Mouse (Mus musculus) midbrain, embryonic 14.5 days (tissue): ENCODE measurements at regions not wholly inside any gene's neighbourhood (a gene's known extent, or its start where the extent isn't known, plus 50 kb on each side); places are given as distances from the start of the nearest gene placed in this dataset.
A peak's percentile ranks its signal among the peaks of the same experiment; 100 is the strongest.

Experiments
- ATAC-seq: fragments of 200-750 bp; cut with Nextera tagmentation; 2 replicates; pipeline ENCODE4 v1.8.0; 2017; ENCODE audit warnings: moderate number of reproducible peaks, moderate library complexity; ENCODE audit not compliant: low FRiP score, low TSS enrichment
- DNase-seq: peaks from one replicate; pipeline ENCODE4 v3.0.0-alpha.2; 2015
- H3K27ac ChIP-seq: fragments of 300-500 bp; sonication (generic); replicated peaks from 2 replicates; pipeline ENCODE4 v1.5.1; 2014; ENCODE audit warnings: mild to moderate bottlenecking, low read depth, low read length, moderate library complexity
- H3K27me3 ChIP-seq: fragments of 300-500 bp; sonication (generic); 2 replicates; pipeline ENCODE4 v1.6.1; 2014; ENCODE audit warnings: low read length, control low read depth, mixed read lengths; ENCODE audit not compliant: control insufficient read depth, insufficient read depth
- H3K36me3 ChIP-seq: fragments of 300-500 bp; sonication (generic); 2 replicates; pipeline ENCODE4 v1.6.1; 2014; ENCODE audit warnings: low read length, control low read depth; ENCODE audit not compliant: control insufficient read depth, insufficient read depth
- H3K4me1 ChIP-seq: fragments of 300-500 bp; sonication (generic); 2 replicates; pipeline ENCODE4 v1.6.1; 2014; ENCODE audit warnings: mild to moderate bottlenecking, antibody characterized with exemption, low read length, control low read depth; ENCODE audit not compliant: control insufficient read depth, insufficient read depth
- H3K4me2 ChIP-seq: fragments of 300-500 bp; sonication (generic); 2 replicates; pipeline ENCODE4 v1.6.1; 2014; ENCODE audit warnings: mild to moderate bottlenecking, low read length, moderate library complexity
- H3K4me3 ChIP-seq: fragments of 300-500 bp; sonication (generic); replicated peaks from 2 replicates; pipeline ENCODE4 v1.5.1; 2014; ENCODE audit warnings: low read depth, low read length
- H3K9ac ChIP-seq: fragments of 300-500 bp; sonication (generic); replicated peaks from 2 replicates; pipeline ENCODE4 v1.6.1; 2014; ENCODE audit warnings: mild to moderate bottlenecking, low read length, moderate library complexity
- H3K9me3 ChIP-seq: fragments of 300-500 bp; sonication (generic); 2 replicates; pipeline ENCODE4 v1.6.1; 2016; ENCODE audit warnings: low read length, control low read depth, mixed read lengths; ENCODE audit not compliant: control insufficient read depth
- WGBS: fragments of 180-500 bp; shearing (Covaris S2); extraction: QIAGEN DNeasy Blood & Tissue Kit; methylation state at CpG from one replicate; pipeline ENCODE4 v1.1.7; 2014; 5-methylcytosine and 5-hydroxymethylcytosine counted together

DNA sequence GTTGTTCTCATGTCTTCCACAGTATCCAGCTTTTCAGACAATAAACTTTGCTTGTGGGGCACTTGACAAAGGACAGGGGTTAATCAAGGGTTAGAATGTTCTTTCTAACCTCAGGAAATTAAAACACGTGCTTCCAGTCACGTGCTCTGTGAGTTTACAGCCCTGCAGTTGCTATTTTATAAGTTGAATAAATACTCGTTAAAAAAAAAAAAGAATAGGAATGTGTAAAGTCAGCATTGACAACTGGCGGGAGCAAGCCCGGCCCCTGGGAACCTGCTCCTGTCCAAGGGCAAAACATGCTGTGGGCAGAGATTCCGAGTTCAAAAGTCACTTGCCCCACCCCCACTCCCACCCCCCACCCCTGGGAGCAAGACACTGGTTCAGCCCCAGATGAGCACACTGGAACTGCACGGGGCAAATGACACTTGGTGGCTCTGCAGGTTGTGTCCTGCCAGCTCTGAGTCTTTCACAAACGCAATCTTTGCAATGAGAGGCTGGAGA, 72.8 kb upstream of the Lclat1 start:
- no peaks in the 10 kb centered on the region for H3K4me1 ChIP-seq
- 51% methylated on average over 8 of the region's 8 CpGs for WGBS
- ATAC-seq (no peak), DNase-seq (no peak)
- H3K4me2 ChIP-seq, result no peak overlapping the region
- no peak overlapping the region for H3K27ac ChIP-seq
- no peak overlapping the region for H3K9ac ChIP-seq
- H3K36me3 ChIP-seq, result no peaks in the 10 kb centered on the region
- H3K27me3 ChIP-seq, result no peaks in the 10 kb centered on the region
- H3K4me3 ChIP-seq, result no peak overlapping the region
- no peaks in the 10 kb centered on the region for H3K9me3 ChIP-seq

DNA sequence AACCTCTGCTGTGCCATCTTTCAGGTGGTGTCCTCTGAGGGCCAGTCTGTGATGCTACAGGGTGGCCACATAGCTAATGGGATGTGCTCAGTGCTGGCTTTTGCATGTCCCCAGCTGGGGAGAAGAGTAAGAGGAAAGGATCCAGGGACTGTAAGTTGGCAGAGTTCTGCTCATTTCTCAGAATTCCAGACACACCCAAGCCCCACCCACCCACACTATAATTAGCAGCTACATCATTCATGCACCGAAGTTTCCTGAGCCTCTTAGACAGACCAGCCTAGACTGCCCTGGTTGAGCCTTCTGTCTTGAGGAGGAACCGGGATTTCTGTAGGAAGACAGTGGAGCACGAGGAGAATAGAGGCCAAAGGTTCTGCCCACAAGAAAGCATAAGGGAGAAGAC, 70.9 kb upstream of the Lclat1 start:
- no peaks in the 10 kb centered on the region for H3K36me3 ChIP-seq
- no peak overlapping the region for H3K9ac ChIP-seq
- WGBS, result 84% methylated on average over 3 of the region's 3 CpGs
- no peaks in the 10 kb centered on the region for H3K27me3 ChIP-seq
- no peak overlapping the region for H3K4me2 ChIP-seq
- no peaks in the 10 kb centered on the region for H3K9me3 ChIP-seq
- no peak for ATAC-seq
- H3K4me1 ChIP-seq, result no peaks in the 10 kb centered on the region
- no peak overlapping the region for H3K4me3 ChIP-seq
- DNase-seq, result no peak
- no peak overlapping the region for H3K27ac ChIP-seq

DNA sequence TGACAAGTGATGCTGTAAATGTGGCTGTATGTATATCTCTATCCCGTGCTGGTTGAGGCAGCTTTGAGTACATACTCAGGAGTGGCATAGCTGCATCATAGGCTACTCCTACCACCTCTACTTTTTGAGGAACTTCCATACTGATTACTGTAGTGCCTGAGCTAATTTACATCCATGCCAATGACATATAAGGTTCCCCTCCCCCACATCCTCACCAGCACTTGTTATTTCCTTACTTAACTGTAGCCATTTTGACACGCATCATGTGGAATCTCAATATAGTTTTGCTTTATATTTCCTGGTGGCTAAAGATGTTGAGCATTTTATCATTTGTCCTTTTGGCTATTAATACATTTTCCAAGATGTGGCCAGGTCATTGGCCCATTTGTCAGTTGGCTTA, 69.2 kb upstream of the Lclat1 start:
- no peaks in the 10 kb centered on the region for H3K36me3 ChIP-seq
- 90% methylated on average over 2 of the region's 2 CpGs for WGBS

DNA sequence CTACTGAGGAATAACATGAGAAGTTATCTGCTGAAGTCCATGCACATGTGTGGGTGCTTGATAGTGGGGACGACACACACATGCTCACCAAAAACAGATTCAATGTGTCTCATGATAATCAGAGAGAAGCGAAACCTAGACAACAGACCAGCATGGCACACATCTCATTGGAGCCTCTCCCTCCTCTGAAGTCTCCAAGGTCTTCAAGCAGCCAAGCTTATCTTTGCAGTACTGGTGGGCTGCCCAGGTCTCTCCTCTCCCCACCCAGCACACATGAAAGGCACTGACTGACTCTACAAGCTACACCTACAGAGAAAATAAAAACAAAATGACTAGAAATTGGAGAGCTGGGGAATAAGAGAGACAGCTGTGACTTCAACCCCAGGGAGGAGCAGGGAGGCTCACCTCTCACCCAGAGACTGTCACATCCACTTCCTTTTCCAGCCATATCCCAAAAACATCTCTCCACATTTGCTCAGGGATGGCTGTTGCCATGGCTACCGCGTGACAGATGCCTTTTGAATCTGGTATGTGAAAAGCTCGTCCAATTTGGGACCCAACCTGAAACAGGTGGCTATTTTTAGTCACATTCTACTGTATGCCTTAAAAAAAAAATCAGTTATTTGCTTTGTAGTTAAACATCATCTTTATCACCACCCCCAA, 62.7 kb upstream of the Lclat1 start:
- H3K27ac ChIP-seq, result no peak overlapping the region
- no peak for ATAC-seq

More for the DNA sequence above, 69.2 kb upstream of the Lclat1 start:
- H3K4me3 ChIP-seq, result no peak overlapping the region
- H3K9ac ChIP-seq, result no peak overlapping the region
- H3K4me2 ChIP-seq, result no peak overlapping the region
- no peak for ATAC-seq
- H3K27me3 ChIP-seq, result no peaks in the 10 kb centered on the region
- H3K4me1 ChIP-seq, result no peaks in the 10 kb centered on the region
- no peak overlapping the region for H3K27ac ChIP-seq
- no peaks in the 10 kb centered on the region for H3K9me3 ChIP-seq
- DNase-seq, result no peak

GRCm38 (mm10) chr17:73046985-73047384, 60.8 kb upstream of the Lclat1 start:
- no peak overlapping the region for H3K4me3 ChIP-seq
- no peak overlapping the region for H3K4me2 ChIP-seq
- no peaks in the 10 kb centered on the region for H3K27me3 ChIP-seq
- H3K4me1 ChIP-seq, result no peaks in the 10 kb centered on the region
- no peaks in the 10 kb centered on the region for H3K9me3 ChIP-seq
- no peak for ATAC-seq
- DNase-seq, result no peak
- H3K27ac ChIP-seq, result no peak overlapping the region
- no peak overlapping the region for H3K9ac ChIP-seq
- no peaks in the 10 kb centered on the region for H3K36me3 ChIP-seq
- 56% methylated on average over 4 of the region's 4 CpGs for WGBS

More for the DNA sequence above, 62.7 kb upstream of the Lclat1 start:
- Histone ChIP-seq H3K9ac (no peak overlapping the region), H3K4me3 (no peak overlapping the region), H3K4me1 (no peaks in the 10 kb centered on the region), H3K27me3 (no peaks in the 10 kb centered on the region), H3K9me3 (no peaks in the 10 kb centered on the region), H3K4me2 (no peak overlapping the region), H3K36me3 (no peaks in the 10 kb centered on the region)
- DNase-seq, result peak; percentile 58
- WGBS, result 77% methylated on average over 5 of the region's 5 CpGs

GRCm38 (mm10) chr17:73048164-73048563, 59.6 kb upstream of the Lclat1 start:
- no peak overlapping the region for H3K4me3 ChIP-seq
- no peaks in the 10 kb centered on the region for H3K36me3 ChIP-seq
- DNase-seq (no peak), ATAC-seq (no peak)
- H3K4me1 ChIP-seq, result no peaks in the 10 kb centered on the region
- no peak overlapping the region for H3K9ac ChIP-seq
- H3K4me2 ChIP-seq, result no peak overlapping the region
- H3K27ac ChIP-seq, result no peak overlapping the region
- WGBS, result 81% methylated on average over 2 of the region's 2 CpGs
- H3K27me3 ChIP-seq, result no peaks in the 10 kb centered on the region
- no peaks in the 10 kb centered on the region for H3K9me3 ChIP-seq

DNA sequence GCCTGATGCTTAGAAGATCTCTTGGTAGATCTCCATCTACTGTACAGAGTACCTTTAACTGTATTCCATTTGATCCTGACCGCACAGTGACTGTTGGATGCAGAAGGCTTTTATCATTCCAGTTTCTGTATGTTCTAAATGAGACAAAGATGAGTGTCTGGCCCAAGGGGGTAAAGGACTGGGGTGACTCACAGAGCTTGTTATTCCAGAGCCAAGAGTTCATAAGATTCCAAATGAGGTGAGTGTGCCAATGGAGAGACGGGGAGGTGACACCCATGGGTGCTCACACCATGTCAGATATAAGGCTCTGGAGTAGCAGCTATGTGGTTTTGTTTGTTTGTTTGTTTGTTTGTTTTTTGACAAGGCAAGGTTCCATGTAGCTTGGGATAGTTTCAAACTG, 54.8 kb upstream of the Lclat1 start:
- no peaks in the 10 kb centered on the region for H3K9me3 ChIP-seq

DNA sequence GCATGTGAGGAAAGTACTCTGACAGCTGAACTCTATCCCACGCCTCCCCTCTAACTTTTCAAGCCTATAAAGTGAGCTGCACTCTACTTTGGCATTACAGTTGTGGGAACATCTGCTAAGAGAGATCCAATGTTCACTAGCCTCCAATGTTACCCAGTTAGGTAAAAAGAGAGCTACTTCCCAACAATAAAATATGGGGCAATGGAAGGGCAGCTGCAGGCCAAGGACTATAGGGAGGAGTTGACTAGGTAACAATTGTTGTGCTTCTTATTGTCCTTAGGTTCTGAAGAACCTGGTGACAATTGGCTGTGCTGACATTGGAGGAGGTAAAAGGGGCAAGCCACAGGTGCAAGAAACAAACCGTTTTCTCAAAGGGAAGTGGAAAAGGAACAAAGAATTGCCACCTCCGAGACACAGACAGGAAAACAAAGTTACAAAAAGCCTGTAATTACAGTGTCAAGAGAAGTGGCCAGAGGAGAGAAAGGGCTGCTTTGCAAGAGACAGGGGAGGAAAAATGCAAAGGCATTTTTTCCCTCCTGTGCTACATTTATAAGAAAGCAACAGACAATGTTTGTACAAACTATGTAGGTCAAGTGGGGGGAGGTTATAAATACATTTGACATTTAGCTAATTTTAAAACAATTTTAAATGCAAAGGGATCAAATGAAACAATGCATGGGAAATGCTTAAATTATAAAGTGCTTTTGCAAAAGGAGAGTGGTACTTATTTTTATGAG, 54.1 kb upstream of the Lclat1 start:
- H3K4me2 ChIP-seq, result no peak overlapping the region
- H3K9me3 ChIP-seq, result no peaks in the 10 kb centered on the region
- ATAC-seq (no peak), DNase-seq (no peak)
- no peak overlapping the region for H3K4me3 ChIP-seq
- 61% methylated on average over 3 of the region's 3 CpGs for WGBS
- no peak overlapping the region for H3K27ac ChIP-seq
- no peak overlapping the region for H3K9ac ChIP-seq
- no peaks in the 10 kb centered on the region for H3K4me1 ChIP-seq
- no peaks in the 10 kb centered on the region for H3K27me3 ChIP-seq
- no peaks in the 10 kb centered on the region for H3K36me3 ChIP-seq

More for the DNA sequence above, 54.8 kb upstream of the Lclat1 start:
- DNase-seq (no peak), ATAC-seq (no peak)
- no peak overlapping the region for H3K4me3 ChIP-seq
- WGBS, result 96% methylated on average over 2 of the region's 2 CpGs
- H3K4me2 ChIP-seq, result no peak overlapping the region
- no peaks in the 10 kb centered on the region for H3K4me1 ChIP-seq
- H3K27me3 ChIP-seq, result no peaks in the 10 kb centered on the region
- H3K9ac ChIP-seq, result no peak overlapping the region
- no peaks in the 10 kb centered on the region for H3K36me3 ChIP-seq
- no peak overlapping the region for H3K27ac ChIP-seq

- ATAC-seq (no peak), DNase-seq (no peak)
- H3K4me2 ChIP-seq, result no peak overlapping the region
- H3K4me3 ChIP-seq, result no peak overlapping the region
- no peaks in the 10 kb centered on the region for H3K27me3 ChIP-seq
- no peaks in the 10 kb centered on the region for H3K36me3 ChIP-seq
- no peaks in the 10 kb centered on the region for H3K4me1 ChIP-seq
- no peak overlapping the region for H3K27ac ChIP-seq
- H3K9ac ChIP-seq, result no peak overlapping the region
- no peaks in the 10 kb centered on the region for H3K9me3 ChIP-seq
Observed at GRCm38 (mm10) chr17:73054226-73054625, 53.6 kb upstream of the Lclat1 start.
